Mouse (Mus musculus) erythroid progenitor cell, adult 5-6 weeks (primary cell): Measurements from ENCODE around the gene Col25a1. TPM values are rescaled to one million over a fixed set of nuclear protein-coding genes. Genes with fewer than 3 reads are reported as not detected.

Experiments used
- ATAC-seq: replicated peaks from 2 replicates; pipeline ENCODE4 v1.8.0; 2016; ENCODE audit warnings: moderate number of reproducible peaks, mild to moderate bottlenecking, moderate TSS enrichment, inconsistent platforms; ENCODE audit not compliant: poor library complexity, low FRiP score, severe bottlenecking
- total RNA-seq, 2 experiments: library from RNA; stranded (forward) in 1 of 2; stranded (reverse) in 1 of 2; fragments of 150-400 nt in 1 of 2; fragments of 186-747, 209-891 nt in 1 of 2; gene quantifications; 2 replicates each; pipeline versions ENCODE4 v1.2.3 to v1.2.4; 2015 to 2017; ENCODE audit warnings: low replicate concordance in 2 of 2

Col25a1 gene
- total RNA-seq, 2 experiments from 2014 or later = not detected

DNA sequence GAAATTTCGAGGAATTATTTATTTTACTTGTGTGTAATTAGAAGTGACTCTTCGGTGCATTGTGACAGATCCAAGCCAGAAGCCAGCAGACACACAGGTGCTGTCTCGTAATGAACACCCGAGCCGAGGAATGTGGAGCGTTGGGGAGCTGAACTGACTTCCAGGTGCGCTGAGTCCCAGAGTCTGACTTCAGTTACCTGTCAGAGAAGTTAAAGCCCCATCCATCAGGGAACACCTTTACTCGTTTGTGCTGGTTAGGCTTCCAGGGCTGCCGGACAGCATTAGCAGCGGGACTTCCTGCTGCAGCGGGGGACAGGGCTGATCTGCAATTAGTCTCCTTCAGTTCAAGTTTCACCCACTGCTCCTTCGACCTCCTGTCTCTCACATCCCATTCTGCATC lies 172.3 kb downstream of the Col25a1 start:
- ATAC-seq = no peak

GRCm38 (mm10) chr3:130304827-130305226 lies 173.5 kb downstream of the Col25a1 start:
- ATAC-seq = no peak

DNA sequence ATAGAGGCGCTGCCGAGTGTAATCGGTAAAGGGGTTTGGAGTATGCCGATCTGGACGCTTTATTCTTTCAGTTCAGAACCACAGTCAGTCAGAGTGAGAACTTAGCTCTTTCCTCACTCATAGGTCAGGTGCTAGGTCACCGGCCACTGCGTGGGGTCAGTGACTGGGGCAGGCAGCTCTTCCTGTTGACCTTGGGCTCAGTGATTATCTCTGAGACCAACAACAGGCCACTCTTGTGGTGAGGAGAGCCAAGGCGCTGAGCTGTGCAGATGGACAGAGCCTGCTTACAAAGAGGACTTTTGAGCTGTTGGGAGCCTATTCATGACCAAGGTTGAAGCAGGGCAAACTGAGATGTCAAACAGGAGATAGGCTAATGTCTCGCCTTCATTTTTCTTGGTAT lies 174.4 kb downstream of the Col25a1 start:
- no peak for ATAC-seq

- ATAC-seq = no peak
Observed at GRCm38 (mm10) chr3:130309277-130309676, 178.0 kb downstream of the Col25a1 start.

DNA sequence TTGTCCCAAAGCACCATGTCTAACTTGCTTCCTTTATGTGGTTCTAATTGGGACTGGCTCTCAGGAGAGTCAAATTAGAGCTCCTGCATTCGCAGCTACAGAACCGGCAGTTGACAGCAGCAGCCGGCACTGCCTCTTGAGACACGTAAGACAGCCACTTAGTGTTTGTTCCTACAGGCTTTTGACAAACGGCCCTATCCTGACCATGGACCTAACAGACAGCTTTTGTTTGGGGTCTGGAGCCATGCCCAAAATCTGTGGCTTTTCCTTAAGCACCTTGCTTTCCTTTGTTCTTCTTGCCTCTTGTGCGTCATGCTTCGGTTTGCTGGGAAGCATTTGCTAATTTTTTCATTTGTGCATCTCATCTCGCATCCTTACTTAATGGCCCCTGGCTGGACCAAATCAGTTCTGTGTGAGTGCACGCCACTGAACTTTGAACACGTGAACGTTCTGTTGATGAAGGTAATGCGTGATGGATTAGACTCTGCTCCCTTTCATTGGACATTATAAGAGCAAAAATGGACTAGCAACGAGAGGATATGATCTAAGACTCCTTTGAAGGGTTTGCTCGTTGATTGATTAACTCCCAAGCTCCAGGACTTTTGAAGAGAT lies 179.5 kb downstream of the Col25a1 start:
- no peak for ATAC-seq

DNA sequence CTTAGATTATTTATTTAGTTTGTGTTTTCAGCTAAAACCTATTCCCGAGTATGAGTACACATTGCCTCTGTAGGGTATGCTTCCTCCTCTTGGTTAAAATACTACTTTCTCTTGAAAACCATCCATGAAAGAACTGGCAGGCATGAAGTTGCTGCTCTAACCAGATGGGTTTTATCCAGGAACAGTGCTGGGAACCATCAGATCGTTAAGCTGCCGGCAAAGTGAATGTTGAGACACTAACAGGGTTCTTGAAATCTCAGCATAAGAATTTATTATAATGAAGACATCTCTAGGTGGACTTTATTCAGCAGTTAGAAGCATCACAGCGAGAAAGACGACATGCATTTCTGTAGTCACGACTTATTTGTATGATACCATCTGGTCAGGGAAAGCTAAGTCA lies 181.9 kb downstream of the Col25a1 start:
- no peak for ATAC-seq

GRCm38 (mm10) chr3:130327039-130328015 lies 196.0 kb downstream of the Col25a1 start:
- no peak for ATAC-seq

DNA sequence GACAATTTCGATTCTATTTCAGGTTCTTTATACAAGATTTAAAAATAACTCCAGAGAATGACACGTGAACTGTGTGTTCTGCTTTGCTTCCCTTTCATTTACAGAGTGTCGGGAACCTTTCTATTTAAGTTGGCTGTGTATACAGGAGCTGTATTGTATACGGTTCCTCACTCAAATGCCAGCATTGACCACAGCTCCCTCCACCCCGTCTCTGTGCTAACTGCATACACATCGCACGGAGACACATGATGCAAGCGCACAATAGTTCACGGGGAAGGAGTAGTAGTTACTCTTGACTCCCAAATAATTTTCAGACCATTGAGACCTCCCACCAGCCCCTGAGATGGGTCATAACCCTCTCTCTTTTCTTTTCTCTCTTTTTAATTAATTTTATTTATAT lies 197.6 kb downstream of the Col25a1 start:
- ATAC-seq = no peak

- no peak for ATAC-seq
Observed at GRCm38 (mm10) chr3:130329833-130330555, 198.7 kb downstream of the Col25a1 start.

DNA sequence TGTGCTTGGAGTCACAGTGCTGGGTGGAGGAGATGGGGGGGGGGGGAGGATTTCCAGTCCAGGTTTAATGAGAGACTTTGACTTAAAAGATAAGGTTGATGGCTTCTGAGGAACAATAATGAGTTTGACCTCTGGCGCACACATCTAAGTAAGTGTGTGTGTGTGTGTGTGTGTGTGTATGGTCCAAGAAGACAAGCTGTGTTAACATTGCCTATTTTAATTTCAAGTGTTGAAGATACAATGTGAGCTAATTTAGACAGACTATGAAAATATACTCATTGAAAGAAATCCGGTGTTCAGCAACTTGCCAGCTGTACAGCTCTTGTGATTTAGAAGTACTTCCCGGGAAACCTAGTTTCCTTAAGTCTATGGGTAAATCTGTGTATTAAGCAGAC lies 199.3 kb downstream of the Col25a1 start:
- no peak for ATAC-seq

DNA sequence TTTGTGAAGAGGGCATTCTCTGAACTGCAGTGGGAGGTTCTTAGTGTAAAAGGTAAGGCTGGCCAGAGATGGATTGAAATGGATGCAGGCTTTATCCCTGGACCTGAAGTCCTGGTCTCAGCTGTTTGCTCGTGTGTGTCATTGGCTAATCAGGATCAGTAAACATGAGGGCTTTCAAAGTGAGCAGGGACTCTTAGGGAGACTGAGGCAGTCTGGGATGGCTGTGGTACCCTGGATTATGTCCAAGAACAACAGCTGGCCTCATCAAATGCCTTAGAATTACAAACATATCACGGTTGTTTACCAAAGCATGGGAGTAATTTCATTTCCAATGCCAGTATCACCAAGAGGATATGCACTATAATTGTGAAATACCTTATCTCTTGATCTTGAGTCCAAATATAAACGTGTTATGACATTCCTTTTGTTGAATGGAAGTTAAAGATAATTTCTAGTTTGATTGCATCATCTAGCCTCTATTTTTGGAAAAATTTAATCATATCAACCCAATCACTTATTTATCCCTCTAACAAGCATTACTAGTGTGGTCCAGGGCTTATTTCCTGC lies 201.1 kb downstream of the Col25a1 start:
- ATAC-seq = no peak

GRCm38 (mm10) chr3:130337857-130338256 lies 206.6 kb downstream of the Col25a1 start:
- no peak for ATAC-seq

DNA sequence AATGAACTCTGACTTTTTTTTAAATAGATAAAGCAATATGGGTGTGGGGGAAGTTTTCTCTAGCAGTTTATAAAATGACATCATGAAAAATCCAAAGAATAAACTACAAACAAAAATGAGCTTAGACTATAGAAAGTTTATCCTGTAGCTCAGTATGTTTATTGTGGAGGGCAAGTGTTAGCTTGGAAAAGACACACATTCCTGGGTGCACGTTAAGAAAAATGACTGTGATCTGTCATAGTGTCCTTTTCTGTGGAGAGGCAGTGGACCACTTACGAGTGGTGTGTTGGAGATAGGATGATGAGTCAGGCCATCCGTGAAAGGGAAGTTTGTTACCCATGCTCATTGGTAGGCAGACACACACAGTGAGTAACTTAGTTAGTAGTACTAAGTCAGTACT lies 207.1 kb downstream of the Col25a1 start:
- ATAC-seq = no peak

- no peak for ATAC-seq
Observed at GRCm38 (mm10) chr3:130350161-130350560, 218.9 kb downstream of the Col25a1 start.

GRCm38 (mm10) chr3:130354399-130355039 lies 223.2 kb downstream of the Col25a1 start:
- ATAC-seq = no peak

DNA sequence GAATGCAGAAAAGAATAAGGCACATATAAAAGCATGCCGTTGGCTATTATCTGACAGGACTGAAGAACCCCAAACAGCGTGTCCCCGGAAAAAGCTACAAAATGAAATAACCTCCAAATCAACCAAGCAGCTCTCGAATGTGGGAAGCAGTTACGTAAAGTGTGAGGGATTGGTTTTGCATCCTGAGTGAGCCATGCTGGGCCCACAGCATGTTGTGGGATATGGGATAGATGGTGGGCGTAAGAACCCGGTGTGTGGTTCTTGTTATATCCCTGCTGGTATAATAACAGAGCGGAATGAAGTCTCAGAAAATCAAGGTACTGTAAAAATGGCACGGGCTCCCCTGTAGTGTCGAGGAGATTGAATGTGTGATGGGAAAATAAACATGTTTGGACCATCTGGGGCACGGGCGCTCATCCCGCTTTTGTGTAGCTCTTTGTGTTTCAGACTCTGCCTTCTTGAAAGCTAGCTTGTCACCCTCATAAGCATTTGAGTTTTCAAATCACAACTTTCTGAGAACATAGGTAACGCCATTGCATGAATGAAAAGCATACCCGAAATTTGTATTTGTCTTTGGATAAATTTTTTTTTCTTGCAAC lies 225.4 kb downstream of the Col25a1 start:
- ATAC-seq = no peak

- no peak for ATAC-seq
Observed at GRCm38 (mm10) chr3:130360813-130361212, 229.5 kb downstream of the Col25a1 start.

GRCm38 (mm10) chr3:130361922-130362321 lies 230.6 kb downstream of the Col25a1 start:
- ATAC-seq = no peak

- no peak for ATAC-seq
Observed at GRCm38 (mm10) chr3:130362797-130363367, 231.6 kb downstream of the Col25a1 start.
